Mouse (Mus musculus): ENCODE measurements at regions not wholly inside any gene's neighbourhood (a gene's known extent, or its start where the extent isn't known, plus 50 kb on each side); places are given as distances from the start of the nearest gene placed in this dataset.

GRCm38 (mm10) chr8:115589721-115590120 lies 117.9 kb downstream of the Maf start:
- Histone ChIP-seq H3K27ac (replicated peaks; ENCODE audit: low read depth, low read length) (no peak overlapping the region), H3K9ac (ENCODE audit: low read length) (no peak overlapping the region), H3K27me3 (ENCODE audit: control insufficient read depth, insufficient read depth, low read length) (no peaks in the 10 kb centered on the region), H3K4me2 (ENCODE audit: low read depth, severe bottlenecking) (no peak overlapping the region), H3K4me1 (ENCODE audit: control insufficient read depth, insufficient read depth, low read length) (no peaks in the 10 kb centered on the region), H3K9me3 (ENCODE audit: control insufficient read depth, low read length) (no peaks in the 10 kb centered on the region), H3K4me3 (ENCODE audit: low read depth, low read length) (no peak overlapping the region), H3K36me3 (ENCODE audit: control insufficient read depth, insufficient read depth, low read length) (no peaks in the 10 kb centered on the region)
- 79% methylated on average over 2 of the region's 2 CpGs for WGBS
- DNase-seq (ENCODE audit: low spot score) = no peak
- ATAC-seq (ENCODE audit: insufficient number of reproducible peaks, low FRiP score, low TSS enrichment, low read depth) = no peak

DNA sequence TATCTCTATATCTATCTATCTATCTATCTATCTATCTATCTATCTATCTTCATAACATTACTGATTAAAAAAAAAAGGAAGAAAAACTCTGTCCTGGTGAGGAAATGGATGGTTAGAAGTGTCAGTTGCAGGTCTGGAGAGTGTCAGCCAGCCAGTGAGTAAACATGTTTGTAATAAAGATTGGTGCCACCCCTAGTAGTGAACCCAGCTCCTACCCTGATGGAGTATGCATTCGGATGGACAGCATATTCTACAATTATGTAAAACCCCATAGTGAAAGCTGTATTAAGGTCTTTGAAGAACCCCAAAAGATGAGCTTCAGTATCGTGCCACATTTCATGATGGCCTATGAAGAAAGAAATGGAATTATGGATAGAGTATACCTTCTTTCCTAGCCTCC lies 118.5 kb downstream of the Maf start:
- Histone ChIP-seq H3K9ac (ENCODE audit: low read length) (no peak overlapping the region), H3K4me3 (ENCODE audit: low read depth, low read length) (no peak overlapping the region), H3K4me2 (ENCODE audit: low read depth, severe bottlenecking) (no peak overlapping the region), H3K27me3 (ENCODE audit: control insufficient read depth, insufficient read depth, low read length) (no peaks in the 10 kb centered on the region), H3K36me3 (ENCODE audit: control insufficient read depth, insufficient read depth, low read length) (no peaks in the 10 kb centered on the region), H3K27ac (replicated peaks; ENCODE audit: low read depth, low read length) (no peak overlapping the region), H3K4me1 (ENCODE audit: control insufficient read depth, insufficient read depth, low read length) (no peaks in the 10 kb centered on the region), H3K9me3 (ENCODE audit: control insufficient read depth, low read length) (no peaks in the 10 kb centered on the region)
- WGBS = 95% methylated on average over 2 of the region's 2 CpGs
- ATAC-seq (ENCODE audit: insufficient number of reproducible peaks, low FRiP score, low TSS enrichment, low read depth) (no peak), DNase-seq (ENCODE audit: low spot score) (no peak)

- H3K4me3 ChIP-seq (ENCODE audit: low read depth, low read length) = no peak overlapping the region
- no peak overlapping the region for H3K4me2 ChIP-seq (ENCODE audit: low read depth, severe bottlenecking)
- no peaks in the 10 kb centered on the region for H3K27me3 ChIP-seq (ENCODE audit: control insufficient read depth, insufficient read depth, low read length)
- WGBS = 66% methylated on average over 8 of the region's 8 CpGs
- peak; percentile 24 for DNase-seq (ENCODE audit: low spot score)
- no peaks in the 10 kb centered on the region for H3K4me1 ChIP-seq (ENCODE audit: control insufficient read depth, insufficient read depth, low read length)
- ATAC-seq (ENCODE audit: insufficient number of reproducible peaks, low FRiP score, low TSS enrichment, low read depth) = no peak
- H3K36me3 ChIP-seq (ENCODE audit: control insufficient read depth, insufficient read depth, low read length) = no peaks in the 10 kb centered on the region
- H3K27ac ChIP-seq (replicated peaks; ENCODE audit: low read depth, low read length) = no peak overlapping the region
- H3K9me3 ChIP-seq (ENCODE audit: control insufficient read depth, low read length) = no peaks in the 10 kb centered on the region
- no peak overlapping the region for H3K9ac ChIP-seq (ENCODE audit: low read length)
Observed at GRCm38 (mm10) chr8:115584311-115584907, 123.2 kb downstream of the Maf start.

- no peak for ATAC-seq (ENCODE audit: insufficient number of reproducible peaks, low FRiP score, low TSS enrichment, low read depth)
Observed at GRCm38 (mm10) chr8:115583221-115583620, 124.4 kb downstream of the Maf start.

DNA sequence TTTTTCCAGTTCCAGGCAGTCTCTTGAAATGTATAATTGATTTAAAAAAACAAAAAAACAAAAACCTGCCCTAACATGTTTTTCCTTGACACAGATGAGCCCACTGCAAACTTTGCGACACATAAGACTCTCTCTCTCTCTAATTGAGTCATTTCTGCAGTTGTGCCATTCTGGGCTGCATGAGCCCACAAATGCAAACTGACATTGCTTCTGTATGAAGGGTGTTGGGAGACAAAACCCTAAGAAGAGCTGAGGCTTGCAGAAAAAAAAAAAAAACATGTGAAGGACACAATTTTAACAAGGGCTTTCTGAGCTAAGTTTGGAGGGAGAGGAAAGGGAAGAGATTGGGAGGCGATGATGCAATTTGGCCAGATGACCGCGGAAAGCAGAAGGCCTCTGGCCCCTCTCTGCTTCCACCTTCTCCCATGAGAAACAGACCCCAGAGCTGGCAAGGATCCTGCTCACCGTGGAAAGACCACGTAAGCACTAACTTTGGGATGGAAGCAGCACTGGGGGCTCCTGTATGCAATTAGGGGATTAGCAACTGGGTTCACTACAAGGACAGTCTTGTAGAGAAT lies 125.6 kb downstream of the Maf start:
- DNase-seq (ENCODE audit: low spot score) (no peak), ATAC-seq (ENCODE audit: insufficient number of reproducible peaks, low FRiP score, low TSS enrichment, low read depth) (no peak)
- Histone ChIP-seq H3K4me2 (ENCODE audit: low read depth, severe bottlenecking) (no peak overlapping the region), H3K9ac (ENCODE audit: low read length) (no peak overlapping the region), H3K9me3 (ENCODE audit: control insufficient read depth, low read length) (no peaks in the 10 kb centered on the region), H3K27ac (replicated peaks; ENCODE audit: low read depth, low read length) (no peak overlapping the region), H3K4me1 (ENCODE audit: control insufficient read depth, insufficient read depth, low read length) (no peaks in the 10 kb centered on the region), H3K36me3 (ENCODE audit: control insufficient read depth, insufficient read depth, low read length) (no peaks in the 10 kb centered on the region), H3K4me3 (ENCODE audit: low read depth, low read length) (no peak overlapping the region), H3K27me3 (ENCODE audit: control insufficient read depth, insufficient read depth, low read length) (no peaks in the 10 kb centered on the region)
- 81% methylated on average over 6 of the region's 6 CpGs for WGBS

More at GRCm38 (mm10) chr8:115583221-115583620, 124.4 kb downstream of the Maf start:
- no peak overlapping the region for H3K4me3 ChIP-seq (ENCODE audit: low read depth, low read length)
- 80% methylated on average over 5 of the region's 5 CpGs for WGBS
- no peaks in the 10 kb centered on the region for H3K27me3 ChIP-seq (ENCODE audit: control insufficient read depth, insufficient read depth, low read length)
- H3K36me3 ChIP-seq (ENCODE audit: control insufficient read depth, insufficient read depth, low read length) = no peaks in the 10 kb centered on the region
- H3K9me3 ChIP-seq (ENCODE audit: control insufficient read depth, low read length) = no peaks in the 10 kb centered on the region
- no peak overlapping the region for H3K4me2 ChIP-seq (ENCODE audit: low read depth, severe bottlenecking)
- no peak overlapping the region for H3K9ac ChIP-seq (ENCODE audit: low read length)
- no peaks in the 10 kb centered on the region for H3K4me1 ChIP-seq (ENCODE audit: control insufficient read depth, insufficient read depth, low read length)
- DNase-seq (ENCODE audit: low spot score) = no peak
- H3K27ac ChIP-seq (replicated peaks; ENCODE audit: low read depth, low read length) = no peak overlapping the region

DNA sequence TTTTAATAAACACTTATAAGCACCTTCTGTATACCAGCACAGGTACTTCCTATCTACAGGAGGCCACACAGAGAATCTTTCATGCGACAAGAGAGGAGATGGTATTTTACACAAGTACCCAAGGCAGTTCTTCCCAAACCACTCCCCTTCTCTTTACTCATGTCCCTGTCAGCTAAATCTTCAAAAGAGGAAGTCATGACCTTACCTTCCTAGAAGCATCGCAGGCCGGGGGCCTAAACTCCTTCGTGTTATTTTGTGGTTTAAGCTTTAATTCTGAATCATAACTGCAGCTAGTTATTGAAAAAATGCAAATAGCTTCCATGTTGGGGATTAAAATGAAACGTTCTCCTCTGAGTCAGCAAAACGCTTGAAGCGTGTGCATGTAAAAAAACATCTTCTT lies 139.2 kb downstream of the Maf start:
- no peak for ATAC-seq (ENCODE audit: insufficient number of reproducible peaks, low FRiP score, low TSS enrichment, low read depth)
- H3K4me2 ChIP-seq (ENCODE audit: low read depth, severe bottlenecking) = no peak overlapping the region
- no peak for DNase-seq (ENCODE audit: low spot score)
- no peak overlapping the region for H3K9ac ChIP-seq (ENCODE audit: low read length)
- H3K4me1 ChIP-seq (ENCODE audit: control insufficient read depth, insufficient read depth, low read length) = no peaks in the 10 kb centered on the region
- WGBS = 84% methylated on average over 7 of the region's 7 CpGs
- no peaks in the 10 kb centered on the region for H3K36me3 ChIP-seq (ENCODE audit: control insufficient read depth, insufficient read depth, low read length)
- no peaks in the 10 kb centered on the region for H3K9me3 ChIP-seq (ENCODE audit: control insufficient read depth, low read length)
- no peak overlapping the region for H3K4me3 ChIP-seq (ENCODE audit: low read depth, low read length)
- no peaks in the 10 kb centered on the region for H3K27me3 ChIP-seq (ENCODE audit: control insufficient read depth, insufficient read depth, low read length)
- H3K27ac ChIP-seq (replicated peaks; ENCODE audit: low read depth, low read length) = no peak overlapping the region

DNA sequence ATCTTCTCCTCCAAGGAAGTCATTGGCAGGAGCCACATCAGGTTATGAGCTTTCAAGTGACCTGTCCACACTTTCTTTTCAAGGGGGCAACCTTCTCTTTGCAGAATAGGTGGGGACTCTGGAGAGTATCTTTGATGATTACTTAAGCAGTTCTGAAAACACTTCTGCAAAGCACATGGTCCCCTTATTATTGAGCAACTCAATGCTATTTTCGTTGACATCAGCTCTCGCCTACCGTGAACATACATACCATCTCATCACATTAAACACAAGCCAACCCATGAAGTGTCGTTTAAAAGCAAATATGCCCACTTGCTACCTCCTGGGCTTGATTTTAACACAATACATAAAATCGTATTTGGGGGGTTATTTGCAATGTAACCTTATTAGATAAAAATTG lies 141.8 kb downstream of the Maf start:
- 89% methylated on average over 5 of the region's 5 CpGs for WGBS
- Histone ChIP-seq H3K27ac (replicated peaks; ENCODE audit: low read depth, low read length) (no peak overlapping the region), H3K27me3 (ENCODE audit: control insufficient read depth, insufficient read depth, low read length) (no peaks in the 10 kb centered on the region), H3K9me3 (ENCODE audit: control insufficient read depth, low read length) (no peaks in the 10 kb centered on the region), H3K4me3 (ENCODE audit: low read depth, low read length) (no peak overlapping the region), H3K4me1 (ENCODE audit: control insufficient read depth, insufficient read depth, low read length) (no peaks in the 10 kb centered on the region), H3K9ac (ENCODE audit: low read length) (no peak overlapping the region), H3K36me3 (ENCODE audit: control insufficient read depth, insufficient read depth, low read length) (no peaks in the 10 kb centered on the region), H3K4me2 (ENCODE audit: low read depth, severe bottlenecking) (no peak overlapping the region)
- ATAC-seq (ENCODE audit: insufficient number of reproducible peaks, low FRiP score, low TSS enrichment, low read depth) = no peak
- DNase-seq (ENCODE audit: low spot score) = no peak

DNA sequence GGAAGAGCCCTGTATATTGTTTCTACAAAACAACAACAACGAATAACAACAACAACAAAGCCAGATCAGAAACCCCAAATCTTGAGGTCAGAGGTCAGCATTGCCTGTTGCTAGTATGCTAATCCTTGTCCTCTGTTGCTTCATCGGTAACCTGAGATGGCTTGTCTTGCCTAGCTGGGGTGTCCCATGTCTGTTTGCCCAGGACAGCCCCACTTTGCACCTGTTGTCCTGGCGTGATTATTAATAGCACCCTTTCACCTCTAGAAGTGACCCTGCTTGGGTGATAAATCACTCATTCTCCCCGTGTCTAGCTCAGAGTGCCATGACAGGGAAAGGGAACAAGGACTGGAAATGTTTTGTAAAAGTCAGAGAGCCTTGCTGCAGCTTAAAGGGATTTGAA lies 145.2 kb downstream of the Maf start:
- ATAC-seq (ENCODE audit: insufficient number of reproducible peaks, low FRiP score, low TSS enrichment, low read depth) (no peak), DNase-seq (ENCODE audit: low spot score) (no peak)
- no peak overlapping the region for H3K27ac ChIP-seq (replicated peaks; ENCODE audit: low read depth, low read length)

More for the DNA sequence above, 145.2 kb downstream of the Maf start:
- 31% methylated on average over 4 of the region's 4 CpGs for WGBS
- H3K9me3 ChIP-seq (ENCODE audit: control insufficient read depth, low read length) = no peaks in the 10 kb centered on the region
- no peak overlapping the region for H3K4me2 ChIP-seq (ENCODE audit: low read depth, severe bottlenecking)
- no peak overlapping the region for H3K9ac ChIP-seq (ENCODE audit: low read length)
- H3K27me3 ChIP-seq (ENCODE audit: control insufficient read depth, insufficient read depth, low read length) = no peaks in the 10 kb centered on the region
- no peak overlapping the region for H3K4me3 ChIP-seq (ENCODE audit: low read depth, low read length)
- no peaks in the 10 kb centered on the region for H3K4me1 ChIP-seq (ENCODE audit: control insufficient read depth, insufficient read depth, low read length)
- no peaks in the 10 kb centered on the region for H3K36me3 ChIP-seq (ENCODE audit: control insufficient read depth, insufficient read depth, low read length)

Measured in limb, embryonic 11.5 days (tissue).